Mouse (Mus musculus): ENCODE results near the gene Hdac4.

GRCm38 (mm10) chr1:92015252-92015651 lies 180.2 kb downstream of the Hdac4 start:
- TF ChIP-seq GATA1 (IDR thresholded peaks at IDR 0.05; ENCODE audit: low read length) (no peak), TAL1 (IDR thresholded peaks at IDR 0.05; ENCODE audit: low read length) (no peak)
